Mouse (Mus musculus) ES-E14 (cell line): Measurements from ENCODE around the gene Cnpy4.

Experiments used
- HCFC1 ChIP-seq: IDR thresholded peaks from 2 replicates; pipeline ENCODE4 v1.6.1; 2012; ENCODE audit warnings: low read length, inconsistent platforms, borderline replicate concordance; ENCODE audit not compliant: insufficient read depth
- ZNF384 ChIP-seq: IDR thresholded peaks from 2 replicates; pipeline ENCODE4 v1.6.1; 2012; ENCODE audit warnings: low read depth, low read length, inconsistent platforms

DNA sequence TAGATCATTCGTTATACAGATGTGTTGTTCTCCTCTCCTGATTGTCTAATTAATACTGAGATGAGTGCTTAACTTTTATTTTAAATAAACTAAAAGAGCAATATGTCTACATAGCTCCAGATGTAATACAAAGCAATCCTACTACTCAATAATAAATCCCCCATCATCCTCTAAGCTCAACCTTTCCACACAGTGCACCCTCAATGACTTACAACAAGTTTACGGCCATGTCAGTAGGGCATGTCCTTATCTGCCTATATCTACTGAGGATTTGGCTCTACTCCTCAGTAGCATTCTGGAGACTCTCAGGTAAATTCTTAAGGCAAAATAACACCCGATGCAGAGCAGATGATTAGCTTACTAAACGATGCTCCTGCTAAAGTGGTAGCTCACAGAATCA, 20.6 kb downstream of the Cnpy4 start:
- TF ChIP-seq HCFC1 (no peak), ZNF384 (no peak)
